Mouse (Mus musculus): ENCODE measurements at regions not wholly inside any gene's neighbourhood (a gene's known extent, or its start where the extent isn't known, plus 50 kb on each side); places are given as distances from the start of the nearest gene placed in this dataset.
A peak's percentile ranks its signal among the peaks of the same experiment; 100 is the strongest.

GRCm38 (mm10) chr19:60148313-60148965 is 78.1 kb downstream of the Fam204a start:
- DNase-seq (ENCODE audit: low read depth, low spot score) = no peak

DNA sequence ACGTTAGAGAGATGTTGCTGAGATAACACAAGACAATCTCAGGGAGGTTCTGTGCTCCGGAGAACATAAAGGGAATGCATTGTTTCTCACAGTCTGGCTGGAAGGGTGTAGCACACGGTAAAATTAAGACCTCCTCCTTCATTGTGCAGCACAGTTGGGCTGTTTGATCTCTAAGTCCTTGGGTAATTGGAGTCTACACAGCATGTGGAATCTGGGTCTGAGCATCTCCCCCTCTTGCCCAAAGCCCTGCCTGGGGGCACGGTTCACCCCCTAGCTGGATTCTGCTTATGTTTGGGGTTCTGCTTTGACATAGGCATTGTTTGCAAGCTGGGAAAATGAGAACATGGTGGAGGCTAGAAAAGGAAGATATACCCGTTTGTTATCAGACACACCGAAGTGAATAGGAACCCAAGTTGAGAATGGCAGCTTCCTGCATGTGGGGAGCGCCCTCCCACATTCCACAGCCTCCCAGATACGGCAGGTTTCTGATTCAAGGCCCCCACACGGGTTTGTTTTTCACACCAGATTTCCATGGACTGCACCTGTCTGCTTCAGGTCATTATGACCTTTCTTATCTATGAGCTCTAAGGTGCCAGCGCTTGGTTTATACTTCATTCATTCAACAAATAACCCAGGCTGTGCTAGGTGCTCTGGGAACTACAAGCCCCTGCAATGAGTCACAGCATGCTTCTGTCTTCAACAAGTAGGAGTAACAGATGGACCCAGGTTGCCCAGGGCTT is 79.9 kb downstream of the Fam204a start:
- no peak for DNase-seq (ENCODE audit: low read depth, low spot score)

DNA sequence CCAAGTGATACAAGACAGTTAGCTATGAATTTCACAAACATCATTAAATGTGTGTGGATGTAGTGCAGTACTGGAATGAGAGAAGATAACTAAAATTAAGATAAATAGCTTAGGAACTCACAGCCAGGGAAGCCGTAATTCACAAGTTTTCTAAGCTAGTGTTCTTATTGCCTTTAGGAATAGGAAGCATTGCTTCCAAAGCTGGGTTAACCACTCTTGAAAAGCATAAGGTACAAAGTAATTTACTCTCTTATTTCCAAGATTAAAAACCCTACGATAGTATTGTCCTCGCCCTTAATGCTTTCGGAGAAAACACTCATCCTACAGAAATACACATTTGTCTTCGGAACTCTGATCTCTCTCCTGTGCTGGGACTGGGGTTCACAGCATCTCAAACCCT is 81.3 kb downstream of the Fam204a start:
- DNase-seq (ENCODE audit: low read depth, low spot score) = no peak

GRCm38 (mm10) chr19:60144336-60144989 is 82.0 kb downstream of the Fam204a start:
- peak; percentile 91 for DNase-seq (ENCODE audit: low read depth, low spot score)

DNA sequence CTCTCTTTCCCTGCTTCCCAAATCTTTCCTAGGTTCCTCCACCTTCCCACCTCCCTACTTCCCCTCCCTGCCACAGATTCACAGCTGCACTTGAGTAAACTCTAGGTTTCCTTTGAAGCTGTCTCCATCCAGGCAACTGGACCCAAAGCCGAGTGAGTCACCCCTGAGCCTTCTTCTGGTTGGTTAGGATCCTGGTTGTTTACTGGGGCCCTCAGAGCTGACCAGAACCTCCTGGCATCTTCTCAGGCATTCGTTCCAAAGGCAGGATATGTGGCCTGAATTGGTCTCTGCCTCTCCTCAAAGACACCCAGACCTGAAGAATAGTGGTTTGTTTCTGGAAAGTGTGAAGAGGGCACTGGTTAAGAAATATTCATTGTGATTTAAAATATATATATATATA is 87.6 kb downstream of the Fam204a start:
- DNase-seq (ENCODE audit: low read depth, low spot score) = no peak

DNA sequence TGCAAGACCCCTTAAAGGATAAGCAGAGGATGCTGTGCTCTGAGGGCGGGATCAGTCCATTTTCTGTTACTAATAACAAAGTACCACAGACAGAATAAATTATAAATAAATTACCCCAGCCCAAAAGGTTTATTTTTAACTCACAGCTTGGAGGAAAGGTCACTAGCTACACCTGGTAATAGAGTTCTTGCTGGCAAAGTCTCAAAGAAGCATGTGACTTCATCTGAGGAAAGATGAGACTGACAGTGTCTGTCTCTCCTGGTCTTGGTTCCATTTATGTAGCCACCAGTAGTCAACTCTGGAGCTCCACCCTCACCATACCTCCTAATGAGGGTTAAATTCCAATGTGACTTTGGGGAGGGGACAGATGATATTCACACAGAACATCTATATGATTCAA is 90.0 kb downstream of the Fam204a start:
- no peak for DNase-seq (ENCODE audit: low read depth, low spot score)

DNA sequence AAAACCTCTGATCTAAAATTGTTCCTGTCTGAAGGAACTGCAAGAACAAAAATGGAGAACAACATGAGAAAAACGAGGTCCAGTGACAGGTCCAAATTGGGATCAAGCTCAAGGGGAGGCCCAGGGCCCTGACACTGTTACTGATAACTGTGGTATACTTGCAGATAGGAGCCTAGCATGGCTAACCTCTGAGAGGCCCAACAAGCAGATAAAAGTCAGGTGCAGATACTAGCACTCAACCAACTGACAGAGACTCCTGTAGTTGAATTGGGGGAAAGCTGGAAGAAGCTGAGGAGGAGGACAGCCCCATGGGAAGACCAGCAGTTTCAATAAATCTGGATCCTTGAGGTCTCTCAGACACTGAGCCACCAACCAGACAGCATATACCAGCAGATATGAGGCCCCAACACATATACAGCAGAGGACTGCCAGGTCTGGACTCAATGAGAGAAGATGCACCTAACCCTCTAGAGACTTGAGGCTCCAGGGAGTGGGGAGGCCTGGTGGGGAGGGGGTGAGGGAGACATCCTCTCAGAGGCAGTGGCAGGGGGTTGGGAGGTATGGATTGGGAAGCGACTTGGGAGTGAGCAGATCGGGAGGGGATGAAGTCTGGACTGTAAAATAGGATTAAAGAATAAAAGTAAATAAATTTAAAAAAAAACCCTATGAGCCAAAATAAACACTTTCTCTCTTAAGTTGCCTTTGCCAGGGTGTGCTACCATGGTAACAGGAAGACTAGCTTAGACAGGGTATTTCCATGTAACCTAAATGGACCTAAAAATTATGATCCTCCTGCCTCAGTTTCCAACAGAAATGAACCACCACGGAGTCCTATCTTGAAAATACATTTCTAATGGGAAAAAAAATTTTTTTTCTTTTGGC is 91.8 kb downstream of the Fam204a start:
- DNase-seq (ENCODE audit: low read depth, low spot score) = no peak

DNA sequence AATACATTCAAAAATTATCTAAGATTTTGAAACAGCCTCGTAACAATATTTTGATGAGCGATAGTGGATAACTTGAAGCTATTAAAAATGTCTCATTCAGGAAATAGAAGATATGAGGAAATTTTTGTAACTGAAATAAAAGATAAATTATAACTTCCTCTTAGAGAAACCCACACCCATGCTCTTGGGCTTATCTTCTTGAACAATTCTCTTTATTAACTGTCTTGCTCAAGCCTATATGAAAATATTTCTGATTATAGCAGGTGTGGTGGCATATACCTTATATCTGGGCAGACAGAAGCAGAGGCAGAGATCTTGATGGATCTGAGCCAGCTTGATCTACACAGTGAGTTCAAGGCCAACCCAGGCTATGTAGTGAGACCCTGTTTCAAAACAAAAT is 96.9 kb downstream of the Fam204a start:
- DNase-seq (ENCODE audit: low read depth, low spot score) = no peak

DNA sequence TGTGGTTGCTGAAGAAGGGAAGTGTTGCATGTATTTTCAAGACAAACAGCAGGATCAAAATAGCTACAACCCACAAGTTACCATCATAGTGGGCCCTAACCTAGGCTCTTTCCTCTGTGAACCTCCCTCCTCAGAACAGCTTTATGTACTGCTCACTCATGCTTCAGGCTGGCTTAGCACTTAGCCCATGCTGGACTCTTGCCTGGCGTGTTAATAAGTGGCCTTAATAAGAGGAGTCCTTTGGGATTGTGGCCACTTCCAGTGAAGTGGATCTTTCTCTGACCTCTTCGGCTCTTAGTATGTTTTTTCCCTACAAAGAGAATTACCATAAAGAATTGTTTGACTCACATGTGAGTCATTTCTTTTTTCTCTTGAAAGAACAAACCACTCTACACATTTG is 101.9 kb downstream of the Fam204a start:
- no peak for DNase-seq (ENCODE audit: low read depth, low spot score)

- DNase-seq (ENCODE audit: low read depth, low spot score) = no peak
Measured at GRCm38 (mm10) chr19:60120917-60121316, 105.6 kb downstream of the Fam204a start.

GRCm38 (mm10) chr19:60119051-60119450 is 107.5 kb downstream of the Fam204a start:
- DNase-seq (ENCODE audit: low read depth, low spot score) = peak; percentile 60

DNA sequence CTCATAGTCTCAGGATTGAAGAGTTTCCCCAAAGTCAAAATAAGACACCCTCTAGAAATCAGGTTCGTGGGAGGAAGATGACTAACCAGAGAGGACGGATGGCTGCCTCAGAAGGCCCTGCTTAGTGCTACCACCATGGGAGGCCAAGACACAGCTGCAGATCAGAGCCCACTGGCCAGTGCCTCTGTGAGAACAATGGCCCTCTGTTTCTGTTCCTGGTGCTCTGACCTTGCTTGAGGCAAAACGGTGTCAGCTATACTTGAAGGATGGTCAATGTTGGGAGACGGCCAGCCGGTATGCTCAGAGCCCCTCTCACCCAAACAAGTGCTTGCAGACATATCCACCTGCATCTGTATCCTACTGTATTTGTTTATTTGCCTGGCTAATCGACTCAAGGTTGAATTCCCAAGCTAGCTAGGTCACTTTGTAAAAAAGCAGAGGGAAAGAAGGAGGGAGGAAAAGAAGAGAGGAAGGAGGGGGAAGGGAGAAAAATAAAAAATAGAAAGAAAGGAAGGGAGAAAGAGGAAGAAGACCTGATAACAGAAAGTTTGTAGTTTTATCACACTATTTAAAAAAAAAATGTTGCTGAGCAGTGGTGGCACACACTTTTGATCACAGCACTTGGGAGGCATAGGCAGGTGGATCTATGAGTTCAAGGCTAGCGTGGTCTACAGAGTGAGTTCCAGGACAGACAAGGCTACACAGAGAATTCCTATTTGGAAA is 112.7 kb downstream of the Fam204a start:
- no peak for DNase-seq (ENCODE audit: low read depth, low spot score)

DNA sequence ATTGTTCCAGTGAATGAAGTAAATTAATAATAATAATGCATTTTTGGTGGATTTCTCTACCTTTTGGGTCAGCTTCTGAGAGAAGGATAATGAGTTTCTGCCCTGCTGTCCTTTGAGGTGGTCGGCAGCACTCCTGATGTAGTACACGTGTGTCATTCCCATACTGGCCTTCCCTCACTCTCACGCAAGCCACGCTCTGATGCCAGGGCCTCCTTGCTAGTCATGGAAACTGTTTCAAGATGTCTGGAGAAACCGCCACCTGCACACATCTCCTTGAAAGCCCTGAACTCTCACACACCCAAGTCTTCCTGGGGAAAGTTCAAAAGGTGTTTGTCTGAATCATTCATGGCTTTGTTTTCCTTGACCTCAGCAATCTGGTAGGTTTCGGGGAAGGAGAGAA is 116.2 kb downstream of the Fam204a start:
- DNase-seq (ENCODE audit: low read depth, low spot score) = no peak

GRCm38 (mm10) chr19:60109488-60109887 is 117.0 kb downstream of the Fam204a start:
- DNase-seq (ENCODE audit: low read depth, low spot score) = no peak

DNA sequence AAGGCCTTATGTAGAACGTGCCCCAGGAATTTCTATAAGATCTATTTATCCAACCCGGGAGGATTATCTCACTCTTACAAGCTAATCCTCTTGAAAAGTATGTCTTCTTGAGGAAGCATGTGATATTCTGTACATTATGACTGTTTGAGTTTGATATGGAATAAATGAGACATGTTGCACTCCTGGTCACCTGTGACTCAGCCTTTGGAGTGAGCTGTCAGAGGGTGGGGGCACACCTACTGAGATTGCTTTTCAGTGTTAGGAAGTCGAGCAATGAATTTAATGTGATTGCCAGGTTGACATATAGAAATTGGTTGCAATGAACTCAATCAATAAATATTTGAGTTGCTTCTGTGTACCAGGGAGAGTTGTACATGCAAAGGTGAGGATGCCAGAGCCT is 128.6 kb downstream of the Fam204a start:
- no peak for DNase-seq (ENCODE audit: low read depth, low spot score)

DNA sequence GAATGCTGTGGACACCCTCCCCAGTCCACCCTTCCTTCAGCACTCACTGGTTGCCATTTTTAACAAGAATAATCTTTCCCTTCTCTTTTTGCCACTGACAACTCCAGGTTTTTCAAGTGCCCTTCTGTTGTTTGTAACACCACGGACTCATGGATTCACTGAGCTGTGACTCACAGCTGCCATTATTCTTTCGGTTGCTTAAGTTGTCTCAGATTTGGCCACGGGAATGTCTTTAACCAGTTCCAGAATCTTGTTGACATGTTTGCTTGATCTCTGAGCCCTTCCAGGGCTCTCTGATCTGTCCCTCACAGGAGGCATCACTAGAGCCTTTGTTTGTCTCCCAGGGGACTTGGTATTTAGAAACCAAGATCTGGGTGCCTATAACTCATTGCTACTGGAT is 131.5 kb upstream of the Rab11fip2 start:
- DNase-seq (ENCODE audit: low read depth, low spot score) = no peak

- DNase-seq (ENCODE audit: low read depth, low spot score) = no peak
Measured at GRCm38 (mm10) chr19:60073328-60073727, 129.9 kb upstream of the Rab11fip2 start.

DNA sequence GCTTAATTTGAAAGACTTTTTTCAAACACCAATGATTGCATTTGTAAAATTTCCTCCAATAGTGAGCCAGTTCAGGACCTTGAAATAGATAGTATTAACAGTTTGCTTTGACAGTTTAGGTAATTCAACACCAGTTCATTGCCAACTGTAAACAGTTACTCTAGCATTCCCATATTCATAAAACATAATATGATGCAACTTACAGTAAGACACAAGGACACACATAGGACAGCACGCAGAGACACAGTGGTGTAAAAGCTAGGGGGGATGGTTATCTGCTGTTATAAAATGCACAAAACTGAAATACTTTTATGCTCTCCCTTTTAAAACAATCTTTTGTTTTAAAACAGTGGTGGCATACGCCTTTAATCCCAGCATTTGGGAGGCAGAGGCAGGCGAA is 122.7 kb upstream of the Rab11fip2 start:
- no peak for DNase-seq (ENCODE audit: low read depth, low spot score)

- DNase-seq (ENCODE audit: low read depth, low spot score) = peak; percentile 77
Measured at GRCm38 (mm10) chr19:60055121-60055874, 111.8 kb upstream of the Rab11fip2 start.

DNA sequence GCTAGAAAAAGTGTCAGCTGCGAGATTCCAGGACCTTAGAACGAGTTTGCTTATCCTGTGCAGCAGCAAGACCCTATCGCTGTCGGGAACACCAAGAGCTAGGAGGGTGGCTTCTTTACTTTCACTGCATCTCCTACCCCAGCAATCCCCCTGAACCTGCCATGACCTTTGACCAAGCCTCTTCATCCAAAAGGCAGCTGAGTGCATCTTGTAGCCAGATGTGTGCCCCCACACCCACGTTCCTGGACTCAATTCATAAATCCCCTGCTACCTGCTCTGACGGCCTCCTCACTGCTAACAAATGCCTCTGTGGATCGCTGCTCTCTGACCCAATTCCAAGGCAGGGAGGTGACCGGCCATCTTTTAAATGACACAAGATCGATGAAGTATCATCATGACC is 107.7 kb upstream of the Rab11fip2 start:
- peak; percentile 29 for DNase-seq (ENCODE audit: low read depth, low spot score)

- DNase-seq (ENCODE audit: low read depth, low spot score) = no peak
Measured at GRCm38 (mm10) chr19:60040721-60041120, 97.3 kb upstream of the Rab11fip2 start.

Measured in forelimb bud, embryonic 11.5 days (tissue).